9 mouse cellular contexts compared by ENCODE assay signal in the genomic region with DNA sequence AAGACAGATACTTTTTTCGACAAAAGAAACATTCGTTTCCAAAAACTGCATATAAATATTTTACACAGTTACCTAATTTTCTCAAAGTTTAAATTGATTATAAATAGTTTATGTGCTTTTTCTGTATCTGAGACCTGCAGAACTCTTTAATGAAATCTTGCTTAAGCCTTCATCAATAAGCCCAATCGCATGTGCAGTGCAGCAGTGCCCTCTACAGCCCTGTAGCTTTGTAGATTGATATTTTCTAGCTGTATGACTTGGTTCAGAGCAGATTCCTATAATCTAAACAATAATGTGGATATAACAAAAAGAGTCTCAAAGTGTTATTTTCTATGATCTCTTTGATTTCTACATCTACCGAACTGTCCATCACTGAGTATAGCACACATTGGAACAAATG.
DNase-seq lines count a peak whose midpoint lies in the region; ATAC-seq lines count a peak whose summit lies in the region.
"Had no signal": no experiment of that assay in that cellular context is flagged by ENCODE, and none has a peak within 500 bp of the region (broad histone marks: within the 10 kb centered on the region; RNA-seq: fewer than 3 reads in every experiment).

No protein-coding gene starts in this region.

- no peak overlapping the region for H3K4me3 ChIP-seq in forebrain, embryonic 15.5 days
- H3K4me3 ChIP-seq in forebrain, embryonic 10.5 days = no peak overlapping the region
- no peak overlapping the region for H3K4me3 ChIP-seq in liver, embryonic 11.5 days (ENCODE audit: low read depth, low read length)
- H3K4me3 ChIP-seq: midbrain, embryonic 12.5 days had no signal

- H3K36me3 ChIP-seq in forebrain, embryonic 15.5 days = no peaks in the 10 kb centered on the region
- H3K36me3 ChIP-seq in forebrain, embryonic 10.5 days (replicated peaks) = no peaks in the 10 kb centered on the region
- no peaks in the 10 kb centered on the region for H3K36me3 ChIP-seq in liver, embryonic 11.5 days (ENCODE audit: control insufficient read depth, insufficient read depth, low read length)
- H3K36me3 ChIP-seq: midbrain, embryonic 12.5 days had no signal

- DNase-seq in forebrain, embryonic 10.5 days (ENCODE audit: extremely low spot score, low spot score) = no peak
- DNase-seq in ZHBTc4 (ENCODE audit: low read depth, low spot score) = peak; percentile 16
- DNase-seq in frontal cortex, adult 2 months (ENCODE audit: extremely low spot score in 1 of 2, low spot score in 1 of 2) = peak; percentile 64 to 81
- DNase-seq in left cerebral cortex, adult 11 months (ENCODE audit: low spot score) = peak; percentile 56
- DNase-seq in right cerebral cortex, postnatal 4 days = peak; percentile 69
- no peak for DNase-seq in lung, adult 18-20 months
- DNase-seq in liver, embryonic 11.5 days (ENCODE audit: low spot score) = no peak

- WGBS in forebrain, embryonic 15.5 days = 87% methylated on average over 4 of the region's 4 CpGs
- 90% methylated on average over 4 of the region's 4 CpGs for WGBS in forebrain, embryonic 10.5 days
- 82% methylated on average over 4 of the region's 4 CpGs for WGBS in liver, embryonic 11.5 days

- ATAC-seq in forebrain, embryonic 15.5 days (replicated peaks) = peak; percentile 78; the same call in 1 of the 2 replicates
- ATAC-seq in liver, embryonic 11.5 days (replicated peaks; ENCODE audit: low FRiP score) = no peak

- no peak overlapping the region for H3K9ac ChIP-seq in forebrain, embryonic 15.5 days (replicated peaks)
- no peak overlapping the region for H3K9ac ChIP-seq in liver, embryonic 11.5 days (ENCODE audit: low read depth, low read length)
- H3K9ac ChIP-seq: midbrain, embryonic 12.5 days had no signal

- no peak overlapping the region for H3K27ac ChIP-seq in forebrain, embryonic 15.5 days (replicated peaks)
- no peak overlapping the region for H3K27ac ChIP-seq in forebrain, embryonic 10.5 days
- H3K27ac ChIP-seq in liver, embryonic 11.5 days (ENCODE audit: low read depth, low read length) = no peak overlapping the region
- H3K27ac ChIP-seq: midbrain, embryonic 12.5 days had no signal

- no peaks in the 10 kb centered on the region for H3K27me3 ChIP-seq in forebrain, embryonic 15.5 days
- H3K27me3 ChIP-seq in forebrain, embryonic 10.5 days (ENCODE audit: poor library complexity, severe bottlenecking) = no peaks in the 10 kb centered on the region
- H3K27me3 ChIP-seq in liver, embryonic 11.5 days (replicated peaks; ENCODE audit: control insufficient read depth, insufficient read depth, low read length) = no peaks in the 10 kb centered on the region
- H3K27me3 ChIP-seq: midbrain, embryonic 12.5 days had no signal

- no peaks in the 10 kb centered on the region for H3K4me1 ChIP-seq in forebrain, embryonic 15.5 days
- no peaks in the 10 kb centered on the region for H3K4me1 ChIP-seq in forebrain, embryonic 10.5 days
- no peaks in the 10 kb centered on the region for H3K4me1 ChIP-seq in liver, embryonic 11.5 days (replicated peaks; ENCODE audit: control insufficient read depth, insufficient read depth, low read length)
- H3K4me1 ChIP-seq: midbrain, embryonic 12.5 days had no signal

- H3K9me3 ChIP-seq in forebrain, embryonic 15.5 days = no peaks in the 10 kb centered on the region
- H3K9me3 ChIP-seq in forebrain, embryonic 10.5 days = no peaks in the 10 kb centered on the region
- no peaks in the 10 kb centered on the region for H3K9me3 ChIP-seq in liver, embryonic 11.5 days (ENCODE audit: control insufficient read depth, low read length)
- H3K9me3 ChIP-seq: midbrain, embryonic 12.5 days had no signal

- no peak overlapping the region for H3K4me2 ChIP-seq in forebrain, embryonic 15.5 days (replicated peaks)
- no peak overlapping the region for H3K4me2 ChIP-seq in liver, embryonic 11.5 days
- H3K4me2 ChIP-seq: midbrain, embryonic 12.5 days had no signal

Comparison
In these comparisons a context has a peak if more than half of its experiments do, and no peak if none do; other contexts are left out.
1. DNase-seq: peak in ZHBTc4 (single experiment), frontal cortex, adult 2 months (2 of 2), left cerebral cortex, adult 11 months (single experiment) and right cerebral cortex, postnatal 4 days (single experiment); none in forebrain, embryonic 10.5 days (single experiment), lung, adult 18-20 months (0 of 2) and liver, embryonic 11.5 days (single experiment).